Mouse (Mus musculus) common myeloid progenitor, adult 5-6 weeks (primary cell): ENCODE results near the gene Far1. TPM values are rescaled to one million over a fixed set of nuclear protein-coding genes. Genes with fewer than 3 reads are reported as not detected.
A peak's percentile ranks its signal among the peaks of the same experiment; 100 is the strongest.

ENCODE experiments used
- ATAC-seq: replicated peaks from 2 replicates; pipeline ENCODE4 v1.8.0; 2016; ENCODE audit warnings: low read depth, mild to moderate bottlenecking, moderate TSS enrichment, inconsistent platforms; ENCODE audit not compliant: poor library complexity, severe bottlenecking
- total RNA-seq: library from RNA; stranded (forward); fragments of 200-1000, 187-1606 nt; gene quantifications from 2 replicates; pipeline ENCODE4 v1.2.3, GENCODE M21; 2017

The Far1 gene
- total RNA-seq = 121 and 130 TPM in 2 replicates

GRCm38 (mm10) chr7:113513286-113513962, at the start of gene Far1:
Gene Far1 (plus strand): TSS chr7:113513834.
- peak; percentile 93 for ATAC-seq

- no peak for ATAC-seq
Measured at GRCm38 (mm10) chr7:113468345-113468744, 45.3 kb upstream of the Far1 start.

DNA sequence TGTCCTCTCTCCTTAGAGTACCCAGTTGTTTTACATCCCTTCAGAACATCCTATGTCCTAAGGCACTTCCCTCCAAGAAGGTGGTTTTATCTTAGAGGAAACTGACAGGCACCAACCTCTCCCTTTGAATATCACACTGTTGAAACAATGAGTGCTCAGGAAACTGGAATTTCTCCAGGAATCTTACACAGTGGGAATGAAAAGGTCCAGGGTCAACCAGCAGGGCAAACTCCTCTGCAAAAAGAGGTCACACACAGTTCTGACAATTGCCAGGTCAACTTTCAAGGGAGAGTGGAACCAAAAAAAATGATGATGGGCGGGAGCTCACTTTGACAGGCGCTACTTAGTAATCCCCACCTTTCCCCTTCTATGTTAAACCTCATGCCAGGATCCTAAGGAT, 43.0 kb upstream of the Far1 start:
- ATAC-seq = no peak

DNA sequence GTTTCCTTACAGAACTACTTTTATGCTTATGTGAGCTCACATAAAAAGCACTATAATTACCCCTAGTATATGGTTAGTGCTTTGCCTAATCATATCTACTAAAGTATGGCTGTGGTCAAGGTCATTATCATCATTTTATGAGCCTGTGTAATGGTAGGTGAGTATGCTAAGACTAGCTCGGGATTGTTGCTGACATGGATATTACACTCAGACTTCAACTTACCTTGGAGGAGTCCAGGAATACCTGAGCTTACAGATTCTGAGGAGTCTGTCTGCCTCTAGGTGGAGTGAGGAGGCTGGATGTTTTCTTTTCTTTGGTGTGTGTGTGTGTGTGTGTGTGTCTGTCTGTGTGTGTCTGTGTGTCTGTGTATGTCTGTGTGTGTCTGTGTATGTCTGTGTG, 42.0 kb upstream of the Far1 start:
- ATAC-seq = no peak

DNA sequence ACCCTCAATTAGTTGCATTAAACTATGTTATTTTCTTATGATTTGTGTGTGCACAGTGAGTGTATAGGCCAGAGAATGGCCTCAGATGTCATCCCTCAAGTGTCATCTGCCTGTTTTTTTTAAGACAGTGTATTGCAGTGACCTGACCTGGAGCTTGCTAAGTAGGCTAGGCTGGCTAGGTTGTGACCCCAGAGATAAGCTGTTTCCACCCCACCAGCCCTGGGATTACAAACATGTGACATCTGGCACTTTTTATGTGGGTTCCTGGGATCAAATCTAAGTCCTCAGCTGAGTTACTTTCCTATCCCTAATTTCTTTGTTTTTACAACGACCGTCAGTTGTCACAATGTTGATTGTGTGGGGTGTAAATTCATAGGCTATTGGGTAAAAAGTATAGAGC, 17.8 kb upstream of the Far1 start:
- ATAC-seq = no peak

GRCm38 (mm10) chr7:113498413-113498812, 15.2 kb upstream of the Far1 start:
- no peak for ATAC-seq

DNA sequence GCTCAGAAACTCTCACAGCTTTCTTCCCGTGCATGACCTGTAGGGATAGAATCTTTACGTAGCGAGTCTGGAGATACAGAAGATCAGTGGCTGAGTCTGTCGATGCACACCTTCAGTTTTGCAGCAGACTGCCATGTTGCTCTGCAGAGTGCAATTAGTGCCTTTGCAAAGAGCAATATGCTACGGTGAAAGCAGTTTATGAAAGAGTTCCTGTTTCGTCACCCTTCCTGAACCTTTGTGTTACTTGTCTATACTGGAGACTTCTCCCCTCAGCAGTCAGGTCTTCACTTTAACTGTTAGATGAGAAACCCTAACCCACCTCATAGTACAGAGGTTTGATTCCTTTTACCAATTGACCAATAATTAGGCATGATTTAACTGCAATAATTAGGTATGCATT, 13.8 kb upstream of the Far1 start:
- ATAC-seq = 0 out of 2 replicates have a peak, but pooled peaks have one; percentile 29

DNA sequence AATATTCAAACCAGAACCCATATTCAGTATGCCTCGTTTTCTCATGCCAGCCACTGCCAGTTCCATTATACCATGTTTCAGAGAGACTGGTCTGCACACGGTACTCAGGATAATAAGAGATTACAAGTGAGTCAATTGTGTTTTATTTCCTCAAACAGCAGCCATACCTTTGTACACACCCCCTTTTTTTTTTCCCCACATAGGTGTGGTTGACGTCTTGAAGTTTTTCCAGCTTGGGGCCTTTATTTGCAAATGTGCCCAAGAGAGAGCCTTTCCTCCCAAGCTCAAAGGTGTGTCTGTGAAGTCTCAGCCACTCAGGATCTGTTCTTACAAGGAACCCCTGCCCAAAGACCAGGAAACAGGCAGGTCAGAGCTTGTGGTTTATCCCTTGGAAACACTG, 11.2 kb upstream of the Far1 start:
- ATAC-seq = no peak

- ATAC-seq = peak; percentile 50; the same call in 1 of the 2 replicates
Measured at GRCm38 (mm10) chr7:113505047-113505446, 8.6 kb upstream of the Far1 start.

DNA sequence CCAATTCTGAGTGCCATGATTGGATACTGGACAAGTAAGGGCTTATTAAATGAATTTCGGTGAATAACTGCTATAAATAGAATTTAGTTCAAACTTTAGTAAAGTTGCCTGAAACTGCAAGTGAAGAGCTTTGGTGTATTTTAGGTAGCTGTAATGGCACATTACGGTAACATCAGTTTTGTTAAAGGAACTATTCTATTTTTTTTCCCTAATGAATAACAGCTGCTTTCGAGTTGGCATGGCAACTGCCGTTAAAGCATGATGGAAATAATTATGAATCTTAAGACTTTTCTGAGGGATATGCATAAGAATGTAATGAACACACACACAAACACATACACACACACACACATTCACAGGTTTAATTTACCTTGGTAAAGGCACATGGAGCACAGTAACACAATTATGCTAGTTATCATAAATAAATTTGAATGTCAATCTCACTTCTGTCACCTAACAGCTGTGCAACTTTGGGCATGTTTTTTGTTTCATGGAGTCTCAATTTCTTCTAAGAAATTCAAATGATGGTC, 8.1 kb upstream of the Far1 start:
- no peak for ATAC-seq

- no peak for ATAC-seq
Measured at GRCm38 (mm10) chr7:113507846-113508245, 5.8 kb upstream of the Far1 start.

- no peak for ATAC-seq
Measured at GRCm38 (mm10) chr7:113511396-113511795, 2.2 kb upstream of the Far1 start.

DNA sequence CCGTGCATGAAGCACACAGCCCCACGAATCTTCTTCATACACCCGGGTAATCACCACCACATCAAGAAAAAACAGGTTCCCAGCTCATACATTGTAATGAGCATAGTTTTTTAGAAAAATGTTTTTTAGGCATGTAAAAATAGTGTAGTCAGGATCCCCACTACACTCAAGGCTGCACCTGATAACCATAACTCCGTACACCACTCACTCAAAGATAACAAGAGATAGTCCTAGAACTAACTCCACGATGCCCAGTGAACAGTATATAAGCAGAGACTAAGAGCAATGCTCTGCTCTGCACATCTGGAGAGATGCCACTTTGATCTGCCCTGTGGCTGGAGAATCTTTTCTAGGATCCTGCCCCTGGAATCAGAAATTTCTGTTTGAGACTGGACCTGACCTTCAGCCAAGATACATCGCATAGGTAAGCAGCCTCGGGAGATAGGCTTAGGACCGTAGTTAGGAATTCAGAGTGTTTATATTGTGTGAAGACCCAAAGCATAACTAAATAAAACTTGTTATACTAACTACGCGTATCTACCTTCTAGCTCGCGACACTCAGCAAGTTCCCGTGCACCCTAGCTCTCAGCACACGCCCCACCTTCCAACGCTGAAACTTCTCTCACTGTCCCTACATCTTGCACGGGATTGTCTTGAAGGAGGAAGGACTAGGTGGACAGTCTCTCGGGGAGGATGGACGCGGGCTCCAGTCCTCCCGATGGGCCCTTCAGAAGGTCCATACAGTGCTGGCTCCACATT, 928 bp upstream of the Far1 start:
- peak; percentile 23; the same call in 1 of the 2 replicates for ATAC-seq

GRCm38 (mm10) chr7:113513963-113514649, 472 bp downstream of the Far1 start:
- peak; percentile 17; the same call in 1 of the 2 replicates for ATAC-seq

GRCm38 (mm10) chr7:113515831-113516230, 2.2 kb downstream of the Far1 start:
- ATAC-seq = no peak

DNA sequence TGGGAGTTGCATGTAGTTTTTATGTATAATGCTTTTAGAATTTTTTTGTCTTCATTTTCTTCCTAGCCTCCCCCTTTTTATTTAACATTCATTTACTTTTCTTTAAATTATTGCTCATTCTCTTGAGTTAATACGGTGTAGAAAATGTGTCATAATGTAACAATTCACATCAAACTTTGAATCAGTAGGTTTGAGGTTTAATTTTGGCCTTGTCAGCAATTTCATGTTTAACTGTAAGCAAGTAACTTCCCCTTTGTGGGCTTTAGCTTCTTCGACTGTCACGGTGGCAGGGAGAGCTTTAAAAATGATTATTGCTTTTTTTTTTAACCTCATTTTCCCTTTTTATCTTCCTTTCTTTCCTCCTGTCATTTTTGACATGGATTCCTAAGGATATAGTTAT, 4.8 kb downstream of the Far1 start:
- ATAC-seq = 0 out of 2 replicates have a peak, but pooled peaks have one; percentile 26

GRCm38 (mm10) chr7:113518961-113519360, 5.3 kb downstream of the Far1 start:
- ATAC-seq = no peak

DNA sequence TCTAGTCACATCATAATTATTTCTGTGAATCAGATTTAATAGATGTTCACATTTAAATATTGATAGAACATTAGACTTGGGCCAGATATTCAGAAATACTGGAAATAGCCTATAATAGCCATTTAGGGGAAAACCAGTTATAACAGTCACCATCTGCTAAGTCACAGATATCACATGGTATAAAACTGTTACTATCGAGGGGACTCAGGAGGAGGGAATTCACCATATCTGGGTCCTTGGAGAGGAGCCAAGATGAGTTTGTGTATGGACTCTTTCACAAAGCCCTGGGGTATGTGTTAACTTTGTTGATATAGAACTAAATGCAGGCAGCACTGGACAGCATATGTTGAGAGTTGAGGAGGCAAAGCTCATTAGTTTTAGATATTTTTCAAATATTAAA, 29.5 kb downstream of the Far1 start:
- ATAC-seq = peak; percentile 54; the same call in 1 of the 2 replicates

DNA sequence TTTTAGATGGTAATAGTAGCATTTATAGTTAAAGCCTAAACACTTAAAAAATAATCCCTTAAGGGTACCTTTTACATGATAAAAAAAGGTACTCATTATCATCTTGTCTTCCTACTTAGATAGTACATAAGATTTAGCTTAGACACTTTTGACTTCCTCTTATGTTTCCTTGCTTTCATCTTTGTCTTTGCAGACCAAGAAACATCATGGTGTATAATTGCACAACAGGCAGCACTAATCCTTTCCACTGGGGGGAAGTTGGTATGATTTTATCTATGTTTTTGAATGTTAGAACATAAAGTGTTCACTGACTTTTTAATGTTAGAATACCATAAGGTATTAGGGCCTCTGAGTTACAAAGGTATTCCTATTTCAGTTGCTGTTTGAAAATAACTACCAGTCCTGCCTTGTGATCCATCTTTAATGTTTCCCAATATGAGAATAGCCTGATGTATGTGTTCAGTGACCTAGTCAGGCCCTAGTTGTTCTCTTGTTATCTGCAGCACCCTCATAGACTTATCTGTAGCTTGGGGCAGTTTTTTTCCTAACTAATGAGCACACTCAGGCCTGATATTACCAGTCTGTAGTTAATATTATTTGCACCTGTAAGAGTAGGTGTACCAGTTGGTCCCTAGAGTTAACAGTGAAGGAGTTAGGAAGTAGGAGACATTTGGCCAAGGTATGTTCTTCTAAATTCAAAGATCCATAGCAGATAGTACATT, 38.3 kb downstream of the Far1 start:
- peak; percentile 50 for ATAC-seq

DNA sequence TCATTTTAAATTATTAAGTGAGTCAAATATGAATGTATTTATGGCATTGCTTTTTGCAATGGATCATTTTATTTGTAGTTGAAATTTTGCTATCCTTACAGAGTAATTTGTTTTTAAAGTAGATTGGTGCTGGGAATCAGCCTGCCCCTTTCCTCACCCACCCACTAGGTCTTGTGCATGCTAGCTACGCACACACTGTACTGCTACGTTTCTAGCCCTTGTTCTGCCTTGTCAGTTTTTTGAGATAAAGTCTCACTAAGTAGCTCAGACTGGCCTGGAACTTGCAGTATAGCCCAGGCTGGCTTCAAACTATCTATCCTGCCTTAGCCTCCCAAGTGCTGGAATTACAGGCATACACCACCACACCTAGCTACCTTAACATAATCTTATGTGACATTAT, 38.9 kb downstream of the Far1 start:
- ATAC-seq = no peak
